Mouse (Mus musculus) embryonic stem cell, embryonic (primary cell): ENCODE measurements around the gene Dpp6.

Experiments used
- CTCF ChIA-PET, 4 experiments: fragments of 300-600 bp in 2 of 4; fragments of 350-600 bp in 2 of 4; sonication (Branson Sonifier 250); formaldehyde crosslinking; loops; one replicate each; lab custom pipeline; 2022; ENCODE audit warnings: inconsistent platforms in 2 of 4; lab: Charles Lee
- POLR2A ChIA-PET, 4 experiments: fragments of 300-600 bp in 2 of 4; fragments of 350-600 bp in 2 of 4; sonication (Branson Sonifier 250); formaldehyde crosslinking; loops; one replicate each; lab custom pipeline; 2022; ENCODE audit warnings: antibody characterized with exemption in 4 of 4, inconsistent platforms in 1 of 4; lab: Charles Lee

The Dpp6 gene

DNA sequence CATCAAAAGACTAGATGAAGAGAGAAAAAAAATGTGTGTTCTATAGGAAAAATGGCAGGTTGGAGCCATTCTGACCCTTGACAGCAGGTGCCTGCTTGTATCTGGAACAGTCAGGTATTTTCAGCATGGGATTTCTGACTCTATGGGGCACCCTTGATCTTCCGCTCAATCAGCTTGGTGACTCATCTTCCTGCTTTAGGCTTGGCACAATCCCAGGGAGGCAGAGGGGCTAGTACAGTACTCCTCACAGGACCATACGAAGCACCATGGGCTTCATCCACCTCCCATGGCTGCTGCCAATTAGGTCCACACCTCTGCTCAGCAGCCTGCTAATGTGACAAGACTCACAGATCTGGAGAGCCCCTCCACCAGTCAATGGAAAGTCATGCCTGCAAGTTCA is 305.9 kb downstream of the Dpp6 start:
- POLR2A ChIA-PET = no interaction called here

GRCm38 (mm10) chr5:27126034-27126433 is 309.0 kb downstream of the Dpp6 start:
- CTCF ChIA-PET = no interaction called here
- POLR2A ChIA-PET = no interaction called here

More for the DNA sequence above, 305.9 kb downstream of the Dpp6 start:
- CTCF ChIA-PET = interaction anchor here in 2 of 4 experiments (0.5 to 1.5 kb wide), 4 partner anchors 48 to 529 kb away, joined by 3 to 6 read pairs (median 4); no protein-coding TSS in a partner anchor

DNA sequence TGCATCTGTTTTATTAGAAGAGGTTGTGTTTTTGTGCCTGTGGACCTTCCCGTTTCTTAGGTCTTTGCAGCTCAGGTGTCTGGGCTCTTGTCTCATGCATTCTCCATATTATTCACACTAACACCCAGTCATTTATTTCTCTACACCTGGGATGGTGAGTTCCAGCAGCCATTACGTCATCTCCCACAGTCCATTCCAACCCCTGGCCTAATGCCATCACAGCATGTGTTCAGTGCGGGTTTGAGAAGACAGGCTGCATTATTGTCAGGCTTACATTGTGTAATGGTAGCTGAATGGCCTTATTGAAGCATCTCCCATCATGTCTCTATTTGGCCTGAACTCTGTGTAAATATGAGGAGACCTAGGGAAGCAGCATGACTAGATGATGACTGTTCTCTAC is 316.2 kb downstream of the Dpp6 start:
- POLR2A ChIA-PET = no interaction called here
- CTCF ChIA-PET = no interaction called here

DNA sequence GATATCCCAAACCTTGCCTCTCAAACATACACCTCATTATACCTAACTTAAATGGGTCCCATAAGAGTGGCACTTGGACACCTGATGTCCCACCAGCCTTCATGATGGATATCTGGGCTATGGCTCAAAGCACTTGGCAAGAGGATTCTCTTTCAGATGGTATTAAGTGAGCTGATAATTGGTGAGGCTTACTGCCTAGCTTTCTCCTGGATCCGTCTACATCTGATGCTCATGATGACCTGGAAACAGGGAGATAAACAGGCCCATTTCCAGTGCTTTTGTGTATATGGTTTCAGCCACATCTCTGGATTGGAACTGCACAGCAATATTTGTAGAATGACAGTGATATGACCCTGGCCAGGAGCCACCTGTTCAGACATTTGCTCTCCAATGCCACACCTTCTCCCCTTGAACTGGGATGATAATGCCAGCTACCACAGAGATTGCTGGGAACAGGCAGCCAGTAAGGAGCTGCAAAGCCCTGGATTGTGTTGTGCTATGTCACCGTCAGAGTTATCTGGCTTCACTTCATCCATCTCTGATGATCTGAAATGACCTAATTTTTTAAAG is 317.5 kb downstream of the Dpp6 start:
- ChIA-PET CTCF (no interaction called here), POLR2A (interaction anchor here in 1 of 4 experiments (0.8 kb wide), 1 partner anchor 147 kb away, joined by 4 read pairs; no protein-coding TSS in a partner anchor)

DNA sequence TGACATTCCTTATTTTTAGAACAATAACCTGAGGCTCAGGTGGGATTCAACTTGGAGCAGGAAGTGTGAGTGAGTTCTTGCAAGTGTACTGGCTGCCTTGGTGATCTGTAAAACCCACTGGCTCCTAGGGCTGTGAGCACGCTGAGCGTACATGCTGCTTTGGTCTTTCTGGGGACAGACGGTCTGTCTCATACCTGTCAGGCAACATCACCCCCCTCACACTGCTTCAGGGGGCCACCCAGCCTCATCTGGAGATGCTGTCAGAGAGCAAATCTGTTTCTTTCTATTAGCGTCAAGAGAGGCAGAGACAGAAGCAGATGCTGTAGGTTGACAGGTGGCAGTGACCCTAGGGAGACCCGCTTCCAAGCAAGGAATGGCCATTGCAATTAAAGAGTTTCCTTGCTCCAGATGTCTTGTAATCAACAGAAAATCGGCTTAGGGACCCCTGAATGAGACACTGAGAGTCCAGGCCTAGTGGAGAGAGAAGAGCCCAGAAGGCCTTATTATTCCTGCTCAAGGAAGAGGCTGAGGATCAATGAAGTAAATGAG is 330.5 kb downstream of the Dpp6 start:
- POLR2A ChIA-PET = no interaction called here
- CTCF ChIA-PET = no interaction called here

DNA sequence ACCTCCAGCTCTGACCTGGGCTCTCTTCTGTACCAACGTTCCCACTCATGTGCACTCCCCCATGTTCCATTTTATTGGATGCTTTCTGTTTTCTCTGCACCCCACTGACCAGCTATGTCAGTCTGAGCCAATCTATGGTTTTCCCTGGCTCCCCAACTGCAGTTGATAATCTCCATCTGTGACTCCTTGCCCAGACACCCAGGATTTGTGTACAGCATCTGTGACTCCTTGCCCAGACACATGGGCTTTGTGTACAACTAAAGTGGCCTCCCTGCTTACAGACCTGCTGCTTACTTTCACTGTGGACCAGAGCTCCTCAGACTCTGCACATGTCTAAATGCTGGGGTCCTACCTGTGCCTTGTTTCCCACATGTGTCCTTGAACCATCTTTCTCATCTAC is 334.0 kb downstream of the Dpp6 start:
- ChIA-PET CTCF (no interaction called here), POLR2A (no interaction called here)

- ChIA-PET CTCF (no interaction called here), POLR2A (no interaction called here)
Observed at GRCm38 (mm10) chr5:27155671-27156070, 338.7 kb downstream of the Dpp6 start.

DNA sequence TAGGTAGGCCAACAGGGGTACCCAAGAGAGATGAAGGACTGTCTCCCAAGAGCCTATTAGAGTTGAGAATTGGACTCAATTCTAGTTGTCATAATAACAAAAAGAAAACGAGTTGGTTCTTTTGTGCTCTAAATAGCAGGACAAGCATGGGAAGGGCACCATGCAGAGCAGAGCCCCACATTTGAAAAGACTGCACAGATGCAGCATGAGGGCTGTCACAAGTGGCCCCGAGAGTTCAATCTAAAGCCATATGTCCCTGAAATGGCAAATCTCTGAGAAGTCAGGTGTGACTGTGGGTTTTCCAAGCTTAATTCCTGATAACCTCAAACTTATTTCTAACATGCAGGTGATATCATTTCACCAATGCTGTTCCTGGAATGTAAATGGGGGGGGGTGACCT is 339.4 kb downstream of the Dpp6 start:
- CTCF ChIA-PET = interaction anchor here in 1 of 4 experiments (0.6 kb wide), 1 partner anchor 190 kb away, joined by 3 read pairs; no protein-coding TSS in a partner anchor
- POLR2A ChIA-PET = interaction anchor here in 1 of 4 experiments (0.6 kb wide), 1 partner anchor 171 kb away, joined by 5 read pairs; no protein-coding TSS in a partner anchor

DNA sequence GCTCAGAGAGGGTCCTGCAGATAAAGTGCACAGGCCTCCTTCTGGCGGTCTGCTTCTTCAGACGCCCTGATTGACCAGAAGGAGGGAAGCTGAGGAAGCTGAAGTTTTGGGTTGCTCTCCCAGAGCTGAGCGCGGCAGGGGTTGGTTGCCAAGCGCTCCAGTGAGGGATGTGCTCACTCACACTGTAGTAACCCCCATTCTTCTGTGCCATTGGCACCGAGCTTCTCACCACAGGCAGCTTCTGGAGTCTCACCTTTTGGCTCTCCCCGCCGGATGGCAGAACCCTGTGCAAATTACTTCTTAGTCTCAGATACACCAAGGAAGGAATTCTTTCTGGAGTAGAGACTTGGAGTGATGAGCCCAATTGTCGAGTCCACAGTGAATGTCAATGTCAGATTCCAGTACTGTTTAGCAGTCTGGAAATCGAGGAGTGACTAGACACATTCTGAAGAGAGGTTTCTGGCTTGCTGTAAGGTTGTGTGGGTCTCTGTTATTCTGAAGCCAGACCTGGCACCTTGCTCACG is 344.2 kb downstream of the Dpp6 start:
- ChIA-PET CTCF (interaction anchor here in 1 of 4 experiments (1.0 kb wide), 1 partner anchor 584 kb away, joined by 3 read pairs; no protein-coding TSS in a partner anchor), POLR2A (interaction anchor here in 1 of 4 experiments (1.2 kb wide), 1 partner anchor 208 kb away, joined by 3 read pairs; no protein-coding TSS in a partner anchor)

GRCm38 (mm10) chr5:27168550-27168949 is 351.5 kb downstream of the Dpp6 start:
- POLR2A ChIA-PET = no interaction called here

DNA sequence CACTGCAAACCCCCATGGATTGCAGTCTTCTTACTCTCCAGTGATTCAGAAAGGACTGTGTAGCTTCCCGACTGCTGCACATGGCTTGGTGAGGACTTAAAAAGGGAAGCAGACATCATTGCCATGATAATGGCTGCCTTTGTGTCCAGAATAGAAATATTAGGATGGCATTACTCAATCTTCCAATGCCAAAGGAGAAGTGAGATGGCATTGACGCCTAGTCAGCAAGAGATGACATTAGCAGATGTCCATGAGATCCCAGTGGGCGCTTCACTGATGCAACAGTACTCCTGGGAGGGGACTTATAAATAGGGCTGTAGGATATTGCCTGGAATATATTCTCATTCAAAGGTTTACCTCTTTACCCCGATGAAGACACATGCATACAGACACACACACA is 368.0 kb downstream of the Dpp6 start:
- ChIA-PET CTCF (no interaction called here), POLR2A (no interaction called here)

More at GRCm38 (mm10) chr5:27168550-27168949, 351.5 kb downstream of the Dpp6 start:
- CTCF ChIA-PET = no interaction called here

DNA sequence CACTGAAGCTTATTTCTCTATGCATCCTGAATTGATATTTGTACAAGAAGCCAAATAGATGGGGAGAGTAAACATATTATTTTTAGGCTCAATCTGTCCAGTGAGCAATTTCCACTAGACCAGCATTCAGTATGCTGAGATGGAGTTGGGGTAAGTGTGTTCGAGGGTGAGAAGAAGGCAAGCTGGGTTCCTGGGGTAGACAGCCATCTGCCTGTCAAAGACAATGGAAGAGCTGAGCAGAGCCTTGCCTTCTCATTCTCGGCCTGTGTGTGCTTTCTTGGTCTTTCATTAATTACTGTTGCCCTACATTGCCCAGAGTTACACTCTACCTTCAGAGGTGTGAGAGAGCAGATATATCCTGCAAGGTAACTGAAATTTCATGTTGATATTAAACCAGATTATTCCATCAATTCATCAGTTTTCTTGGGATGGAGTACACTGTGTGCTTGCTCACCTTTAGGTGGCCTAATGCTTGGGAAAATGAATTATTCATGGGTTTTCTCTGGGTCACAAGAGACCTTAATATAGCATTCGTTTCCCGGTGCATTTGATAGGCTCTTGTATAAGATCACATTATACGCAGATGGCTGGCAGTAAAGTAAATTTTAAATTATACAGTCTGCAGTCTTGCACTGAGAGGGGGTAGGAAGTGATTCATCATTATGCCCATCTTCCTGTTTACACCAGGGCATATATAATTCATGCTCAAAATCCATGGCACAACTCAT is 374.4 kb downstream of the Dpp6 start:
- ChIA-PET POLR2A (interaction anchor here in 2 of 4 experiments (0.7 to 1.0 kb wide), 2 partner anchors 15 to 81 kb away, joined by 3 read pairs; no protein-coding TSS in a partner anchor), CTCF (no interaction called here)

DNA sequence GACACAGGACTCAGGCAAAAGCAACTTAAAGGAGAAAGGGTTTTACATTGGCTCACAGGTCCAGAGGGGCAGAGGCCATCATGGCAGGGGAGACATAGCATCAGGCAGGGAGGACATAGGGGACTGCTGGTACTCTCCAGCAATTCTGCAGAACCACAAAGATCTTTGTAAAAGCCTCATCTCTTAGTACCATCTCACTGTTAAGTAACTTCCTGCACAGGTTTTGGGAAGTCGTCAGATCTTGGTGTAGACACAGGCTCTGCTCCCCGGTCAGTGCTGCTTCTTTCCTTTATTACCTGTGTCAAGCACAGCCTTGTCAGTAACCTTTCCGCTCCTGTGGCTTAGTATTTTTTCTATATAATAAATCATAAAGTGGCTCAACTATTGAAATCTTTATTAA is 377.2 kb downstream of the Dpp6 start:
- ChIA-PET CTCF (no interaction called here), POLR2A (interaction anchor here in 1 of 4 experiments (0.7 kb wide), 1 partner anchor 826 kb away, joined by 3 read pairs; no protein-coding TSS in a partner anchor)

- ChIA-PET POLR2A (no interaction called here), CTCF (no interaction called here)
Observed at GRCm38 (mm10) chr5:27194975-27195374, 378.0 kb downstream of the Dpp6 start.

DNA sequence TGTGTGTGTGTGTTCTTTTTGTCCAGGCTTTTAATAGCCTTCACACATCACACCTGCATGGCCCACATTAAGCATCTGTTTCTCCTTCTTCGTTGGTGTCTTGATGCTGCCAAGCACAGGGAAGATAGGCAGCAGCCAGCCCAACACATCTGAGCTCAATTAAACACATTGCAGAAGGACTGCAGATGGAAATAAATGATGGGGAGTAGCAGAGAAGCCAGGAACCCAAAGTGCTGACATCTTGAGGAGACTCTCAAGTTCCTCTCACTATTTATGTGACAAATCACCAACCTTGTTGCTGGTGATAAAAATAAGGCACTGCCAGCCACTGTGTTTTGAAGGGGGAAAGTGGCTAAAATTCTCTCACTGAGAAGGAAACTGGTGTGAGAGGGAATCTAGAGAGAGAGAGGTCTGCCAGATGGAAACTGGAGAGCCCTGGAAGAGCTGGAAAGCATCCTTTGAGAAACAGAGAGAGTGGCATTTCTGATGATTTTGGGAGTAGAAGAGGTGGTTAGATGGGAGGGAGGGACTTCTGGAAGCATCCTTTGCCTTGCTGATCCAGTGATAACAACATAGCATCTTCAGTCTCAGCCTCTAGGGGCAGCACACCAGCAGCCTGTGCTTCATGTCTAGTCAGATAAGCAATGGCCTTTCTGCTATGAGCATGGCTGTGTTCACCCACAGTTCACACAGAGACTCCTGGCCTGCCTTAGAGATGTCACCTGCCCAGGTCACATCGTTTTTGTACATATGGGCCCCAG is 383.8 kb downstream of the Dpp6 start:
- CTCF ChIA-PET = interaction anchor here in 2 of 4 experiments (0.6 to 1.3 kb wide), 4 partner anchors 11 to 162 kb away, joined by 3 to 5 read pairs (median 4); no protein-coding TSS in a partner anchor
- POLR2A ChIA-PET = no interaction called here

GRCm38 (mm10) chr5:27203131-27203530 is 386.1 kb downstream of the Dpp6 start:
- ChIA-PET CTCF (no interaction called here), POLR2A (no interaction called here)

DNA sequence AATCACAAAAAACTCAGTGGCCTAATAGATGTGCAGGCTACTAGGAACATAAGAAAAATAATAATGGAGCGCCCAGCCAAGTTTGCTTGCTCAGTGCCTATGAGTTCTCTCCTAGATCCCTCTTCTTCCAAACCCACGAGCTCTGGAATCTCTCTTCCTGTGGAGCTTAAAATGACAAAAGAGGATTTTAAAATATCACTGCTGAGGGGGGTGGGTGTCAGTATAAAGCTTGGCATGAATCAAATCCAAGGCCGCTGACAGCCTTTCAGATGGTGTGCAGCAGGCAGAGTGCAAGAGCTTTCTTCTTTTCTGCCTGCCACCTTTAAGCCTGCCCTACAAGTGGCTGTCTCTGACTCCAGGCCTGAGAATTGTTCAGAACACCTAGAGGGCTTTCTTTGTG is 387.7 kb downstream of the Dpp6 start:
- CTCF ChIA-PET = interaction anchor here in 1 of 4 experiments (0.5 kb wide), 1 partner anchor 370 kb away, joined by 4 read pairs; no protein-coding TSS in a partner anchor
- POLR2A ChIA-PET = no interaction called here

DNA sequence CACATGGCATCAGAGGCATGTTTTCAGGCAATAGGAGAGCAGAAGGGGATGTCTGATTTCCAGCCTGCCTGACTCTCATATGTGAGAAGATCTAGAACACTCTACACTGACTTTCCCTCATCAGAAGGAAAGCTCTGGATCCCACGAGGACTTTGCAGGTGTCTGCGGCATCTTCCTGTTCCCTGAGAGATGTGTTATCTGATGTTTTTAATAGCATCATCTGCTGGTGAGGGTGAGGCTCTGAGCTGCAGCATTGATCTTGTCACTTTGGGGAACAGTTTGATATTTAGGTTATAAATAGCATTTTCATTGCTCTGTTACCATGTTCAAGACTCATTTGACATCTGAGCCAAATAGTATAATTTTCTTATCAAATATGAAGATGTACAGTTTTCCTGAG is 388.8 kb downstream of the Dpp6 start:
- POLR2A ChIA-PET = interaction anchor here in 1 of 4 experiments (1.0 kb wide), 1 partner anchor 15 kb away, joined by 3 read pairs; no protein-coding TSS in a partner anchor
- CTCF ChIA-PET = no interaction called here

GRCm38 (mm10) chr5:27206213-27206612 is 389.2 kb downstream of the Dpp6 start:
- ChIA-PET CTCF (no interaction called here), POLR2A (interaction anchor here in 1 of 4 experiments (0.6 to 1.0 kb wide), 2 partner anchors 15 to 110 kb away, joined by 3 read pairs; no protein-coding TSS in a partner anchor)
